Mouse (Mus musculus) heart, embryonic 16.5 days (tissue): ENCODE data around the gene Med10. TPM values are rescaled to one million over a fixed set of nuclear protein-coding genes. Genes with fewer than 3 reads are reported as not detected.

Experiments used
- ATAC-seq: fragments of 200-750 bp; cut with Nextera tagmentation; replicated peaks from 2 replicates; pipeline ENCODE4 v1.8.0; 2017; ENCODE audit warnings: moderate number of reproducible peaks; ENCODE audit not compliant: insufficient read depth, low FRiP score; ENCODE audit errors: extremely low read depth
- H3K27ac ChIP-seq: fragments of 300-500 bp; sonication (generic); 2 replicates; pipeline ENCODE4 v1.5.1; 2014; ENCODE audit warnings: mild to moderate bottlenecking, low read length, control low read depth, moderate library complexity
- H3K27me3 ChIP-seq: fragments of 300-500 bp; sonication (generic); 2 replicates; pipeline ENCODE4 v1.6.1; 2014; ENCODE audit warnings: low read length, mixed read lengths; ENCODE audit not compliant: control insufficient read depth, insufficient read depth
- H3K36me3 ChIP-seq: fragments of 300-500 bp; sonication (generic); 2 replicates; pipeline ENCODE4 v1.6.1; 2014; ENCODE audit not compliant: control insufficient read depth, insufficient read depth
- H3K4me1 ChIP-seq: fragments of 300-500 bp; sonication (generic); 2 replicates; pipeline ENCODE4 v1.6.1; 2014; ENCODE audit warnings: low read length, mixed read lengths; ENCODE audit not compliant: control insufficient read depth, insufficient read depth
- H3K4me2 ChIP-seq: fragments of 300-500 bp; sonication (generic); 2 replicates; pipeline ENCODE4 v1.6.1; 2014; ENCODE audit warnings: low read depth, mild to moderate bottlenecking, control low read depth, low read length
- H3K4me3 ChIP-seq: fragments of 300-500 bp; sonication (generic); 2 replicates; pipeline ENCODE4 v1.5.1; 2014; ENCODE audit warnings: mild to moderate bottlenecking, control low read depth, low read length
- H3K9ac ChIP-seq: fragments of 300-500 bp; sonication (generic); 2 replicates; pipeline ENCODE4 v1.6.1; 2014; ENCODE audit warnings: low read length, control low read depth
- H3K9me3 ChIP-seq: fragments of 300-500 bp; sonication (generic); replicated peaks from 2 replicates; pipeline ENCODE4 v1.6.1; 2016; ENCODE audit warnings: low read length; ENCODE audit not compliant: control insufficient read depth
- WGBS: fragments of 180-500 bp; shearing (Covaris S2); extraction: QIAGEN DNeasy Blood & Tissue Kit; methylation state at CpG from one replicate; pipeline ENCODE4 v1.1.7; 2014; 5-methylcytosine and 5-hydroxymethylcytosine counted together
- polyA plus RNA-seq: library from polyadenylated mRNA; unstranded; fragments of >200 nt; fragmentation: Nextera tagmentation; extraction: Ambion mirVana; gene quantifications from 2 replicates; pipeline ENCODE4 v1.2.1, GENCODE M21; 2015

Med10 gene
- polyA plus RNA-seq, 1 experiment from 2014 or later, result 106 TPM

- Histone ChIP-seq H3K27ac (no peak overlapping the region), H3K27me3 (no peaks in the 10 kb centered on the region), H3K4me3 (no peak overlapping the region), H3K4me2 (no peak overlapping the region), H3K4me1 (peaks cover 4% of the 10 kb centered on the region), H3K9me3 (no peaks in the 10 kb centered on the region), H3K9ac (no peak overlapping the region), H3K36me3 (peaks cover 7% of the 10 kb centered on the region)
- WGBS, result 50% methylated on average over 3 of the region's 3 CpGs
- no peak for ATAC-seq
Observed at GRCm38 (mm10) chr13:69821169-69821822, 19.1 kb downstream of the Med10 start.

- ATAC-seq, result no peak
- H3K4me3 ChIP-seq, result no peak overlapping the region
Observed at GRCm38 (mm10) chr13:69823920-69824637, 21.9 kb downstream of the Med10 start.

GRCm38 (mm10) chr13:69825396-69826095 is 23.4 kb downstream of the Med10 start:
- Histone ChIP-seq H3K36me3 (no peaks in the 10 kb centered on the region), H3K27ac (no peak overlapping the region), H3K27me3 (no peaks in the 10 kb centered on the region), H3K4me3 (no peak overlapping the region), H3K4me2 (no peak overlapping the region), H3K9ac (no peak overlapping the region), H3K4me1 (peaks cover 4% of the 10 kb centered on the region), H3K9me3 (no peaks in the 10 kb centered on the region)
- ATAC-seq, result no peak
- 31% methylated on average over 8 of the region's 8 CpGs for WGBS

More at GRCm38 (mm10) chr13:69823920-69824637, 21.9 kb downstream of the Med10 start:
- Histone ChIP-seq H3K27ac (no peak overlapping the region), H3K9ac (no peak overlapping the region), H3K4me2 (peak overlapping the region; percentile 35; the same call in 1 of the 2 replicates), H3K4me1 (peaks cover 4% of the 10 kb centered on the region), H3K36me3 (no peaks in the 10 kb centered on the region), H3K27me3 (no peaks in the 10 kb centered on the region), H3K9me3 (no peaks in the 10 kb centered on the region)
- 65% methylated on average over 19 of the region's 19 CpGs for WGBS

- Histone ChIP-seq H3K4me1 (no peaks in the 10 kb centered on the region), H3K9me3 (no peaks in the 10 kb centered on the region), H3K9ac (no peak overlapping the region), H3K36me3 (no peaks in the 10 kb centered on the region), H3K4me3 (no peak overlapping the region), H3K4me2 (no peak overlapping the region), H3K27ac (no peak overlapping the region), H3K27me3 (no peaks in the 10 kb centered on the region)
- 78% methylated on average over 8 of the region's 8 CpGs for WGBS
- no peak for ATAC-seq
Observed at GRCm38 (mm10) chr13:69830606-69831005, 28.4 kb downstream of the Med10 start.

GRCm38 (mm10) chr13:69832578-69832977 is 30.4 kb downstream of the Med10 start:
- 80% methylated on average over 9 of the region's 9 CpGs for WGBS
- H3K4me1 ChIP-seq, result no peaks in the 10 kb centered on the region
- no peak overlapping the region for H3K4me2 ChIP-seq
- no peaks in the 10 kb centered on the region for H3K9me3 ChIP-seq
- no peak overlapping the region for H3K4me3 ChIP-seq
- no peaks in the 10 kb centered on the region for H3K36me3 ChIP-seq
- no peak overlapping the region for H3K9ac ChIP-seq
- H3K27me3 ChIP-seq, result no peaks in the 10 kb centered on the region
- H3K27ac ChIP-seq, result no peak overlapping the region
- no peak for ATAC-seq

- no peaks in the 10 kb centered on the region for H3K36me3 ChIP-seq
- WGBS, result 82% methylated on average over 11 of the region's 11 CpGs
- H3K4me1 ChIP-seq, result no peaks in the 10 kb centered on the region
- H3K27ac ChIP-seq, result no peak overlapping the region
- no peak overlapping the region for H3K9ac ChIP-seq
- no peak overlapping the region for H3K4me3 ChIP-seq
- H3K4me2 ChIP-seq, result no peak overlapping the region
- no peaks in the 10 kb centered on the region for H3K27me3 ChIP-seq
- no peaks in the 10 kb centered on the region for H3K9me3 ChIP-seq
- ATAC-seq, result no peak
Observed at GRCm38 (mm10) chr13:69833416-69833815, 31.2 kb downstream of the Med10 start.

- Histone ChIP-seq H3K9ac (no peak overlapping the region), H3K4me3 (no peak overlapping the region), H3K36me3 (no peaks in the 10 kb centered on the region), H3K9me3 (no peaks in the 10 kb centered on the region), H3K4me2 (no peak overlapping the region), H3K27me3 (no peaks in the 10 kb centered on the region), H3K27ac (no peak overlapping the region), H3K4me1 (no peaks in the 10 kb centered on the region)
- no peak for ATAC-seq
- 67% methylated on average over 1 of the region's 1 CpGs for WGBS
Observed at GRCm38 (mm10) chr13:69845592-69845991, 43.4 kb downstream of the Med10 start.

- Histone ChIP-seq H3K9ac (no peak overlapping the region), H3K4me3 (no peak overlapping the region), H3K4me1 (no peaks in the 10 kb centered on the region), H3K9me3 (no peaks in the 10 kb centered on the region), H3K27ac (no peak overlapping the region), H3K4me2 (no peak overlapping the region), H3K27me3 (no peaks in the 10 kb centered on the region), H3K36me3 (no peaks in the 10 kb centered on the region)
- no peak for ATAC-seq
- whole genome bisulfite sequencing, result 76% methylated on average over 1 of the region's 1 CpGs
Observed at GRCm38 (mm10) chr13:69849579-69849978, 47.4 kb downstream of the Med10 start.

GRCm38 (mm10) chr13:69852313-69852712 is 50.1 kb downstream of the Med10 start:
- Histone ChIP-seq H3K27ac (no peak overlapping the region), H3K4me2 (no peak overlapping the region)
- 58% methylated on average over 5 of the region's 5 CpGs for WGBS

More at GRCm38 (mm10) chr13:69852313-69852712, 50.1 kb downstream of the Med10 start:
- Histone ChIP-seq H3K36me3 (no peaks in the 10 kb centered on the region), H3K9ac (no peak overlapping the region), H3K4me3 (no peak overlapping the region), H3K27me3 (no peaks in the 10 kb centered on the region), H3K4me1 (no peaks in the 10 kb centered on the region), H3K9me3 (no peaks in the 10 kb centered on the region)
- ATAC-seq, result no peak
